Mouse (Mus musculus) left cerebral cortex, postnatal 4 days (tissue): ENCODE data around the gene Cul4a. TPM values are rescaled to one million over a fixed set of nuclear protein-coding genes. Genes with fewer than 3 reads are reported as not detected.
A peak's percentile ranks its signal among the peaks of the same experiment; 100 is the strongest.

Experiments
- DNase-seq: peaks from one replicate; pipeline ENCODE4 v3.0.0-alpha.2; 2022
- intact Hi-C: fragments of 180-260 bp; cut with DNase I; formaldehyde crosslinking; loops from one replicate; pipeline ENCODE4 v1.15.1; 2025
- microRNA-seq: library from miRNA; unstranded; fragments of <30 nt; microRNA quantifications from one replicate; pipeline ENCODE4 v1.2.0, GENCODE M21; 2022
- total RNA-seq, 2 experiments: library from RNA; stranded (reverse); gene quantifications; 2 replicates each; pipeline ENCODE4 v1.2.3; 2021

Gene Cul4a
- total RNA-seq, 2 experiments from 2014 or later, result 67.0 to 67.3 TPM

DNA sequence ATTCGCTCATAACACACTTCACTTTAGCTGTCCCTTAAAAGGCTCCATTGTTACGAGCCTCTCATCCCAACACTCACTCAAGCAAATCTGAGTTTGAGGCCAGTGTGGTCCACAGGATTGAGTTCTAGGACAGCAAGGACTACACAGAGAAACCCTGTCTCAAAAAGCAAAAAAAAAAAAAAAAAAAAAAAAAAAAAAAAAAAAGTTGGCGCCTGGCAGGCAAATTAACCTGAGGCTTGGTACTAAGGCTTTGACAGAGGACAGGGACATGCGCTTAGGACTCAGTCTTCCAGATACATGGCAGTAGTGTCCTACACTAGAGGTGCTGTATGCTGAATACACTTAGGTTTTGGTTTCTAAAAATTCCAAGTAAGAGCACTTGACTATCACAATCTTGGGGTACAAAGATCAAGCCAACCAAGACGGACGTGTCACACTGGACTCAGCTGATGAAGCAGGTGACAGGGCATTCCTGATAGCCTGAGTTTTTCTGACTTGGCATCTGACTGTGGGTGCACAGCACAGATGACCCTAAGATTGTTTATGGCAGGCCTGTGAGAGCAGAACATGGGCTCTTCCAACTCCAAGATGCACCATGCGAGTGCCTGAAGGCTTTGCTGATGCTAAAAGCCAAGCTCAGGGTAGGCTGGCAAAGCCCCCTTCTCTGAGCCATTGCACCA lies 71.9 kb downstream of the Cul4a start:
- DNase-seq, result no peak
- intact Hi-C loops, result no loop called here

DNA sequence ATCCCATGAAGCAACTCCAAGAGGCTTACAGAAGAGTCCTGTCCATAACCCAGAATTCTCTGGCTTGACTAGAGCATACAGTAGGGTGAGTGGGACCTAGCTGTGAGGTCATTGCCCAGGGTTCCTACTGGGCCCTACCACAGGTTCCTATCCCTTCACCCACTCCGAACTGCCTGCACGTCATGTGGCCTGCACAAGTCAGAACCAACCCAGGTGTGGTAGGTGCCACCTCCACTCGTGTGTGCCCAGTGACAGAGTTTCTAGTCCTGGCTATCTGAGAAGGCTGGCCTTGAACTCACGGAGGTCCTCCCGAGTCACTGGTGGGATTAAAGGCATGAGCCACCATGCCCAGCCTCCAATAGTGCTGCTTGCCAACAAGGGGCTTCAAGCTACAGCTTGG lies 72.7 kb downstream of the Cul4a start:
- no peak for DNase-seq
- intact Hi-C loops, result no loop called here

DNA sequence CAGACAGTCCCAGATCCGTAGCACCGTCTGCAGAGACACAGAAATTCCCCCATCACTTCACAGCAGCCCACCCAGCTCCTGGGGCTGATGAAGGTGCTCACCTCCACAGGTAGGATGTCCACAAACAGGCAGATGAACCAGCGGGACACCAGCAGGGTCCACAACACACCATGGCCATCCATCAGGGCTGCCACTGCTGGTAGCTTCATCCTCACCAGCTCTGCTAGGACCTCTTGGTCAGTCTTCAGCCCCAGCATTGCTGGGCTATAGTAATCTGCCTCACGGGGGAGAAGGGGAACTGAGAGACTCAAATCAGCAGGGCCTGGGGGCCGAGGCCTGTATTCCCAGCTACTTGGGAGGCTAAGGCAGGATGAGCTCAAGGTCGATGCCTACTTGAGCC lies 74.1 kb downstream of the Cul4a start:
- intact Hi-C loops, result no loop called here
- no peak for DNase-seq

DNA sequence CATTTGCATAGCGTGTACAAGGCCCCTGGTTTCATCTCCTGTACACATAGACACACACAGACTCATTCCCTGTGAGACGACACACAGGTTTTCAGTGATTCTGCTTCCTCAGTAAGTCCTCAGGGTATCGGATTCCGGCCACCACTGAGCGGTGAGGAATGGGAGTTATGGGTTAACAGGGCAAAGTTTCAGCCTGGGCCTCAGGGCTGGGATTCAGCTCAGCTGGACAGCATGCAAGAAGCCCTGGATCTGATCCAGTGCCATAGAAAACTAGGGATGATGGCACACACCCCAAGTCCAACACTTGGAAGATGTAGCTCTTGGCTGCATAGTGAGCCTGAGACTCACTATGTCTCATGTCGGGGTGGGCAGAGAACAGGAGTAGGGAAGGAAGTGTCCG lies 74.5 kb downstream of the Cul4a start:
- DNase-seq, result peak; percentile 23
- intact Hi-C loops, result no loop called here

DNA sequence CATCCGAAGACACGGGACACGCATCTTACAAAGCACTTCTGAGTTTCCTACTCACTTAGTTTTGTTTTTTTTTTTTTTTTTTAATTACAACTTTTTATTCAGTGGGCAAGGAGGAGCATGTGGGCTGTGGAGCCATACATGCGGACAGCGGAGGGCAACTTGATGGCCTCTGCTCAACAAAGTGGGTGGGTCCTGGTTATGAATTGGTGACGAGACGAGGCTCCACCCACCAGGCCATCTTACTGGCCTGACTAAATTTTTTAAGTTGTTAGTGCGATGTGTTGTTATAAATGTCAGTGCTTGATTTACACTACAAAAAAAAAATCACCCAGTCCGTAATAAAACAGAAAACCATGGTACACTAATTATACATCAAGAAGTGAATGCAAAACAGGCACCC lies 75.0 kb downstream of the Cul4a start:
- intact Hi-C loops, result no loop called here
- DNase-seq, result no peak

DNA sequence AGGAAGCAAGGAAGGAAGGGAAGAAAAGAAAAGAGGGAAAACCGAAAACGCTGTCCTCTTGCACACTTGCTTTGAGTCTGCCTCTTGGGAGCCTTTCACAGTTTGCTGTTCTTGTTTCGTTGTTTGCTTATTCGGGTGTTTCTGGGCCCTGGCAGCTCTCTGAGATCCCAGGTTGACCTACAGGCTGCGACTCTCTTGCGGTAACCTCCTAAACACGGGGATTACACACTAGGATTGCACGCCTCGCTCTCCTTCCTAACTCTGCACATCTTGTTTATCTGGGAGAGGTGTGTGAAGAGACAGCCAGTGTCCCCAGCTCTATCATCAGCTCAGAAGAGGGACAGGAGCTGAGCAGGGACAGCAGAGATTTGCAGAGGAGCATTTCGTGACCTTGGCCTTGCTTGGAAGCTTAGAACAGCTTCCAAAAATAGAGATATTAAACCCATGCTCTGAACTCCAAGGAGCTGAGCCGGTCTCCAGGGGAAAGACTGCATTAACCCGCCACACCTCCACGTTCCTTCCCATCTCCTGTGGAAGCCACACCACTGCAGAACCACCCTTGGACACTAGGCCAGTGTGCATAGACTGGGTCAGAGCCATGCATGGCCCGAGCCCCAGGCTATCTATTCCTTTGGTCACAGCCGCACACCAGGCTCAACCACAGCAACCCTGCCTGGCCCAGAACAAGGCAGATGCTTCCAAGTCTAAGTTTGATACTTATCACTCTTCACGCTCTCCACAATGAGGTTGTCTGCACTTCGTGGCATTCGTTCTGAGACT lies 75.7 kb downstream of the Cul4a start:
- intact Hi-C loops, result no loop called here
- no peak for DNase-seq

DNA sequence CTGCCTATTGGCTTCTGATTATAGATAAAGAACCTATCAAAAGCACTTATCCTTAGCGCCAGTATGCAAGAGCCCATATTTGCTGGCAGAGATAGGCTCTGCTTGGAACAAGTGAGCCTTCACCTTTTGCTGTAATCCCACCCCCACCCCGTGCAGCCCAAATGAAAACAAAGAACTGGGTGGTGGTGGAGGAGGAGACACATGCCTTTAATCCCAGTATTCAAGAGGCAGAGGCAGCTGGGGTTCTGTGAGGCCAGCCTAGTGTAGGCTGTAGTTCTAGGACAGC lies 76.2 kb downstream of the Cul4a start:
- DNase-seq, result no peak
- intact Hi-C loops, result no loop called here

DNA sequence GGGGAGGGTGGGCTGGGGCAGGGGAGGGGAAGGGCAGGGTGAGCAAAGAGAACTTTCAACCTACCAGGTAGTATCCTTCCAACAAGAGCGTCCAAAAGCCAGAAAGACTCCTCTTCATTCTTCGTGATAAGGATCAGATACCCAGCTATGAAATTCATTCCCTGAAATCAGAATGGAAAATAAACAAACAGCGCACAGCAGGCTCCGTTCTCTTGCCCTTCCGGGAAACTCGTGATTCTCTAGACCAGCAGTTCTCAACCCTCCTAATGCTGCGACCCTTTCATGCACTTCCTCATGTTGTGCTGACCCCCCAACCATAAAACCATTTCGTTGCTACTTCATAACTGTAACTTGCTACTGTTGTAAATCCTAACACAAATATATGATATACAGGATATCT lies 81.4 kb downstream of the Cul4a start:
- no peak for DNase-seq
- intact Hi-C loops, result no loop called here

DNA sequence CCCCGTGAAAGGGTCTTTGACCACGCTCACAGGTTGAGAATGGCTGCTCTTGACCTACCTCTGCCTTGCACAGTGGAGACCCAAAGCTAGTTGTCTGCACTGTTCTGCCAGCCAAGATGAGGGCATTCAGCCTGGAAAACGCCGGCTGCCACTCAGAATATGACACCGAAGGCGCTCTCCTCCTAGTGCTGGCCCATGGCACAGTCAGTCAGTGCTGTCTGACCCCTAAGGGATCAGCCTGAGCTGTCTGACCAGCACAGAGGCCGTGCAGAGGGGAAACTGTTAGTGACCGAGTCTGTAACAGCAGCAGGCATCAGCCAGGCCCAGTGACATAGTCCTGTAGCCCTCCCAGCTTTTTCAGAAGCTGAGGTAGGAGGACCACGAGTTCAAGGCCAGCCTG lies 81.8 kb downstream of the Cul4a start:
- no peak for DNase-seq
- intact Hi-C loops, result no loop called here

DNA sequence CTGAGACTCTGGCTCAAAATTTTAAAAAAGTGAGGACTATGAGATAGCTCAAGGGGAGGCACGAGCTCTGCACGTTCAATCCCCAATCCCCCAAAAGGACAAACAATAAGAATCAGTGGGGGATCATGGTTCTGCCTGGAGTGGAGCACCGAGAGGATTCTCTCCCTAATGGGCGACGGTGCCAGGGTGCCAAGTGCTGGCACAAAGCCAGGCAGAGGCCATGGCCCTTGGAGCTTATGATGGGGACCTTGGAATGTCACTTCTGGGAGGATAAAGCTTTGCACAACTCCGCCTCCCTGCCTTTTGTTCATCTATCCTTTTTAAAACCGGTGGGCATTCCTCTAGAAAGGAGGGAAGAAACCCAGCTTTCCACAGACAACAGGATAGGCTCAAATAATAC lies 82.2 kb downstream of the Cul4a start:
- intact Hi-C loops, result no loop called here
- DNase-seq, result no peak

DNA sequence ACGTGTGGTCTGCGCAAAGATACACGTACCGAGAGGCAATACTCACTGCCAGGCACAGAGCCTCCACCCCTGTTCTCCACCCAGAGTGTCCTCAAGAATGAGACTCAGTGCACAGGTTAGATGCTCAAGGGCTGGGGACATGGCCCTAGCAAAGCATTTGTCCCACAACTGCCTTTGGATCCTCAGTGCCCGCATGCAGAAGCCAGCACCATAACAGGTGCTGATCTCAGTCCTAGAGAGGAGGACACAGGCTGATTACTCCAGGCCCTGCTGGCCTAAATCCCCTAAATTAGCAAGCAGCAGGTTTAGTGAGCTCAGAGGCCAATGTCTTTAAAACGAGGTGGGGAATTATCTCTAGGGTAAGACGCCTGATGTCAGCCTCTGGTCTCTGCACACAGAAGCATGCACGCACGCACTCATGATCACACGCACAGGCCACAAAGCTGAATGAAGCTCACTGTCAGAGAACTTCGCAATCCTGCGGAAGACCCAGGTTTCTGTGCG lies 82.7 kb downstream of the Cul4a start:
- intact Hi-C loops, result no loop called here
- no peak for DNase-seq

DNA sequence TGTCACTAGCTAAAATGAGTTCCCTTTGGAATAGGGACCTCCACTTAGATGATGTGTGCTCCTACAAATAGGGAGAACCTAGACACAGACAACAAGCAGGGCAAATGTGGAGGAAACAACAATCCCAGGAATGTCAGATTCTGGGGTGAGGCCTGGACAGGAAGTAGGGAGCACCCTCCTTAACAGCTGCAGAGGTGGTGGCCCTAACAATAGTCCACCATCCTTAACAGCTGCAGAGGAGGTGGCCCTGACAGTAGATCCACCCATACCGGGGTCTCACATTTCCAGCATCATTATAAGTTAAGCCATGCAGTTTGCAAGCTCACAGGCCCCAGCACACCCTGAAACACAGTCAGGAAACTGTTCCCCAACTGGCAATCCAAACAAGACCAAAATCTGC lies 83.4 kb downstream of the Cul4a start:
- intact Hi-C loops, result no loop called here
- no peak for DNase-seq

DNA sequence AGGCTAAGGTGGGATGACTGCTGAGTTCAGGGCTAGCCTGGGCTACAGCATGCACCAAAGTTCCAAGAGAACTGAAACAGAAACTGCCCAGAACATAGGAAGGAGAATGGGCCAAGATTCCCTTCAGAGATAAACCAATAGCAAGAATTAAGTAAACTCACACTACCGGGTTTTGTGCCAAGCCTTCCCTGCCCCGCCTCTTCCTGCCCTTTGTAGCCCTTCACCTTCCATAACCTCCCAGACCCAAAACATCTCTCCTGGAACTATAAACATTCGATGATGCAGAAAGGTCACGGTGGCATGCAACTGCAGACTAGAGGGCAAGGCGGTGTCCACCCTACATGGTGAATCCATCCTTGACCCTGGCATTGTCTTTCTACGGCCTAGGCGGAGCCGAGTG lies 84.8 kb downstream of the Cul4a start:
- no peak for DNase-seq
- intact Hi-C loops, result no loop called here

DNA sequence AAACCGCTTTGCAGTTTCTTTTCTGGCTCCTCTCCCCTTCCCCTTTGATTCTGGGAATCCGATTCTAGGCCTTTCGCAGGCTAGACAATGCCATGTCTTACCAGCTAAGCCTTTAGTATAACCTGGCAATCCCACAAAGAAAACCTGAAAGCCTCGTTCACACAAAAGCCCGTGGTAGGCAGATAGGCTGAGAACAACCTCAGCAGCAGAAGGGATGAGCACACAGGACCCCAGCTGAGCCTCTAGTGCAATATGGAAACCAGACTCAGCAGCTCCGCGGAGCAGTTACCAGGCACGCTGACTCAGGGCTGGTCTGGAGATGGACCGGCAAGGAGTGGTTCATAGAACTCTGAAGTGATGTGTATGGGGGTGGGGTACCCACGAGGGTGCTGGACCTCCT lies 89.4 kb downstream of the Cul4a start:
- intact Hi-C loops, result no loop called here
- no peak for DNase-seq

DNA sequence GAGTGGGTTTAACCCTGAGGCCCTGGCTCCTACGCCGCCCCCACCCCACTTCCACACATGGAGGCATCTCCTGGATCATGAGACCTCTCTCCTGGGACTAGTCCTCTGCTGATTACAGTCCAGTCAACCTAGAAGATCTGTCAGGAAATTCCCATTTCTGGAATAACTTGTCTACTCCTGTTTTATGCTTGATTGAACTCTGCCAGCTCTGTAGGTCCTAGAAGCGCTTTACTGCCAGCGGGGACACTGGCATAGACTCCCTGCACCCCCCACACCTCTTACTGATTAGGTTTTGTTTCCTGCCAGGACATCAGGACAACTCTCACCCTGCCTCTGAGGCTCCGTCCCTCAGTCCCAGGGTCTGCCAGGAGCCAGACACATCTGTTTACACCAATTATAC lies 92.1 kb downstream of the Cul4a start:
- no peak for DNase-seq
- intact Hi-C loops, result no loop called here

Small RNAs within 50 kb of the gene (microRNA-seq; reads per million reads assigned to microRNA genes)
- gene Mir1968 (41.6 reads per million, percentile 43 among the genes with 10 or more reads in this experiment), gene Mir7065 (not detected)

Other genes with a start within 250 kb of the Cul4a start
- 100 to 1,000 TPM; 399 to 404 TPM for gene Mcf2l, start 231.8 kb upstream of the Cul4a start, total RNA-seq
- under 1 TPM in 1 of 2 experiments, not detected in 1; 0.20 TPM for gene F7, start 79.6 kb upstream of the Cul4a start, total RNA-seq
- under 1 TPM in 1 of 2 experiments, not detected in 1; 0.80 TPM for gene F10, start 68.3 kb upstream of the Cul4a start, total RNA-seq
- not detected for gene Proz, start 44.7 kb upstream of the Cul4a start, total RNA-seq
- gene Pcid2, start 162 bp upstream of the Cul4a start, total RNA-seq, result 10 to 100 TPM; 31.5 to 33.8 TPM
- 100 to 1,000 TPM; 241 to 259 TPM for gene Lamp1, start 53.5 kb downstream of the Cul4a start, total RNA-seq
- gene Grtp1, start 95.0 kb downstream of the Cul4a start, total RNA-seq, result 1 to 10 TPM; 7.8 to 8.9 TPM
- 1 to 10 TPM; 1.8 to 1.9 TPM for gene Adprhl1, start 148.5 kb downstream of the Cul4a start, total RNA-seq
- 10 to 100 TPM; 27.6 to 31.2 TPM for gene Dcun1d2, start 182.5 kb downstream of the Cul4a start, total RNA-seq
- 10 to 100 TPM; 38.4 to 42.9 TPM for gene Tmco3, start 182.6 kb downstream of the Cul4a start, total RNA-seq
- gene Tfdp1, start 233.1 kb downstream of the Cul4a start, total RNA-seq, result 10 to 100 TPM; 82.6 to 88.1 TPM